Mouse (Mus musculus): ENCODE data around the gene Wdr38.

Gene Wdr38

DNA sequence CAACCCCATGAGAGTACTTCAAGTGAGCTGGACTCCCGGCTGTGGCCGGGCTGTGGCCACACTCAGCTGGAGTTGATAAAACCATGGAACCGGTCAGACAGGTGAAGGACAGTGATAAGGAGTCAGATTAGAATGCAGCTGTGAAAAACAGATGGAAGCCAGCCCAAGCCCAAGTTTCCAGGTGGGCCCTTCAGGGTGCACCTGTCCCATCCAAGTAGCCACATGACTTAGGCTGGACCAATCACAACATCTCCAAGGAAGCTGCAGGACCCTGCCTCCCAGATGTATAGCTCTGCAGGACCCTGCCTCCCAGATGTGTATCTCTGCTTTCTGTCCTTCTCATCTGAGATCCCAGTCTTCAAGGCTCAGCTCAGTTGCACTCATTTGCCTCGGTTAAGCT lies 5.3 kb upstream of the Wdr38 start:
- DNase-seq (ENCODE audit: inconsistent age in 2 of 2, low spot score in 1 of 2): no peak

DNA sequence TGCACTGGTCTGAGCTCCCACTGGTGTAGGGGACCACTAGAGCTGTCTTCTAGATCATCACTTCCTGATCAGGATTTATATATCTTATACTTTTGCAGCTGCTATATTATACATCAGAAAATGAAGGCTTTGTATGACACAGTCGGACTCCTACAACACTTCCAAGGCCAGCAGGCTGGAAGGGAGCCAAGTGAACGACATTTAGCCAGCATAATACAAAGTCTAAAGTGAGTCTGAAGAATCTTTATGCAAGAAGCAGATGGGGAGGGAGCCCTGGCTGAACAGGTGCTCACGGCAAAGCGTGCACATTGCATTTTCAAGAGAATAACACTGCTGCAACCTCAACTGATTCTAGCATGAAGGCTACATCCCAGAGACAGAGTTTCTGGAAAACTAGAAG lies 4.8 kb upstream of the Wdr38 start:
- DNase-seq (ENCODE audit: inconsistent age in 2 of 2, low spot score in 1 of 2): peak; percentile 84 to 91

- peak in 1 of 2 experiments; percentile 57 for DNase-seq (ENCODE audit: inconsistent age in 2 of 2, low spot score in 1 of 2)
These were observed 2.1 kb downstream of the Wdr38 start for GRCm38 (mm10) chr2:38999381-38999780.

- DNase-seq (ENCODE audit: inconsistent age in 2 of 2, low spot score in 1 of 2): no peak
These were observed 2.8 kb downstream of the Wdr38 start for GRCm38 (mm10) chr2:38999910-39000586.

- peak in 1 of 2 experiments; percentile 47 for DNase-seq (ENCODE audit: inconsistent age in 2 of 2, low spot score in 1 of 2)
These were observed 3.3 kb downstream of the Wdr38 start for GRCm38 (mm10) chr2:39000587-39000919.

GRCm38 (mm10) chr2:39001866-39002265 lies 4.6 kb downstream of the Wdr38 start:
- DNase-seq (ENCODE audit: inconsistent age in 2 of 2, low spot score in 1 of 2): no peak

DNA sequence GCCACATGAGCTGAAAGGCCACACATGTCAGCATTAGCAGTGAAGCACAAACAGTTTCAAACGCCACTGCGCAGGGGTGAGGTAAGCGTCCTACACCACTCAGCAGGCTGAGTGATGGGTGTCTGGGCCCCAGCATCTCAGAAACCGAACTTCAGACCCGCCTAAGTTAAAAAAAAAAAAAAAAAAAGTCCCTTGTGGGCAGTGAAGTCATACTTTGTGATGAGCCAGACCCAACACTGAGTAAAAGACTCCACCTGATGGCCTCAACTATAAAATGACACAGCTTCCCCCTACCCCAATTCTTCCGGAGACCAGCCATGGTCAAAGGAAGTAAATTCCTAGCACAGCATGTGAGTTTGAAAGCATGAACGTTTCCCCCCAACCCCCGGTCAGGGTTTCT lies 5.8 kb downstream of the Wdr38 start:
- peak in 1 of 2 experiments; percentile 29 for DNase-seq (ENCODE audit: inconsistent age in 2 of 2, low spot score in 1 of 2)

- peak in 1 of 2 experiments; percentile 52 for DNase-seq (ENCODE audit: inconsistent age in 2 of 2, low spot score in 1 of 2)
These were observed 6.2 kb downstream of the Wdr38 start for GRCm38 (mm10) chr2:39003512-39003911.

DNA sequence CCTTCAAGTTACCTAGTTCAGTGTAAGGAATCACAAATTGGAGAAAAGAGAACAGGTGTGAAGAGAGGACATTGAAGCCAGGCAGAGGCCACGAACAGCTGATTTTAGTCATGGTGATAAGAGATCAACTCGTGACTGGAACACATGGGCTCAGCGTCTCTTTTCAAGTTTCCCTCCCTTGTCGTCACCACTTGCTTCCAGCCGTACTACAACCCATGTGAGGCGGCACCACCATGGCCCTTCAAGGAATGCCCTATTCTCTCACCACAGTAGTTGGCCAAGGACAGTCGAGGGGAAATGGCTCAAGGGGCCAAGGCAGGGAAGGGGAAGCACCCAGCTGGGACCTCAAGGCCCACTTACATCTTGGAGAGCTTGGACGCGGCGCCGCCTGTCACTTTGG lies 7.1 kb downstream of the Wdr38 start:
- DNase-seq (ENCODE audit: inconsistent age in 2 of 2, low spot score in 1 of 2): peak in 1 of 2 experiments; percentile 61

DNA sequence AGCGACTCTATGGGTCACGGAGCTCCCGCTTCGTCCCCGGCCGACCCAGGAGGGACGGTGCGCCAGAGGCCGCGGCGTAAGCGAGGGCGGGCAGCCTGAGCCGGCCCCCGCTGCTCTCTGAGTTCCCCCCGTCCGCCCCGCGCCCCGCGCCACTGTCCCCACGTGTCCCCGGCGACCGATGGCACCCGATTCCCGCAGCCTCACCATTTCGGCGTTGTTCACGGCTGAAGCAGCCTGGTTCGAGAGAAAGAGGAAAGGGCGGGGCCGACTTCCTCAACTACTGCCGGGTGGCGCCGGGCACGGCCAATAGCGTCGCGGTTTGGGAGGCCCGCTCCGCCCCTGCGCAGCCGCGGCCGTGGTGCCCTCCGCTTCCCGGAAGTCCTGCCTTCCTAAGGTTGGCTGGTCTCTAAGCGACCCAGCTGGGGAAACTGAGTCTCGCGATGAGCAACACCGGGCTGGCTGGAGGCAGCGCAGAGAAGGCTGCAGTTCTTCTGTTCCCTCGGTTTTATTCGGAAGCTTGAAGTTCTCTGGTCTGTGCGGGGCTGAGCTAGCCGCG lies 7.7 kb downstream of the Wdr38 start, which contains the start of gene Arpc5l:
Arpc5l (plus strand) TSS at position 469 of the 556 bp plus-strand sequence.
- peak; percentile 94 to 97 for DNase-seq (ENCODE audit: inconsistent age in 2 of 2, low spot score in 1 of 2)

DNA sequence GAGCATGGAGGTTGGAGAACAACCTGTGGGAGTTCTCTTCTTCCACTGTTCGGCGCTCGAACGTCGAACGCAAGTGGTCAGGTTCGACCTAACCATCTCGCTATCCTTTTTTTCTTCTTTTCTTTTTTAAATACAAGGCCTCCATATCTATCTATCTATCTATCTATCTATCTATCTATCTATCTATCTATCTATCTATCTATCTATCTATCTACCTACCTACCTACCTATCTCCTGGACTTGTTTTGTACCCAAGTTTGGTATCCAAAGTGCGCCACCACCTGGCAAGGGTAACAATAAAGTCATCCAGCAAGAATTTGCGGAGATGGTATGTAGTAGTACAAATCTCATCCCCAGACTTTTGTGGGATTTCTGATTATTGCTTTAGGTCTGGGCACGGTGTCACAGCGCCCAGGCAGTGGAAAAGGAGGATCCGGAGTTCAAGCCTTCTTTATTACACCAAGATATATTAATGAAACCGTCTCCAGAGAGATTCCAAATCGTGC lies 8.4 kb downstream of the Wdr38 start, which contains the start of gene Rpl35:
Rpl35 (minus strand) TSS at position 51 of the 506 bp plus-strand sequence.
- peak; percentile 55 to 85 for DNase-seq (ENCODE audit: inconsistent age in 2 of 2, low spot score in 1 of 2)

- peak; percentile 25 to 36 for DNase-seq (ENCODE audit: inconsistent age in 2 of 2, low spot score in 1 of 2)
These were observed 9.0 kb downstream of the Wdr38 start for GRCm38 (mm10) chr2:39006149-39006730.

GRCm38 (mm10) chr2:39007865-39008264 lies 10.6 kb downstream of the Wdr38 start:
- DNase-seq (ENCODE audit: inconsistent age in 2 of 2, low spot score in 1 of 2): peak; percentile 97 to 98

- DNase-seq (ENCODE audit: inconsistent age in 2 of 2, low spot score in 1 of 2): no peak
These were observed 11.1 kb downstream of the Wdr38 start for GRCm38 (mm10) chr2:39008350-39008851.

GRCm38 (mm10) chr2:39008954-39009365 lies 11.7 kb downstream of the Wdr38 start:
- DNase-seq (ENCODE audit: inconsistent age in 2 of 2, low spot score in 1 of 2): peak; percentile 46 to 64

DNA sequence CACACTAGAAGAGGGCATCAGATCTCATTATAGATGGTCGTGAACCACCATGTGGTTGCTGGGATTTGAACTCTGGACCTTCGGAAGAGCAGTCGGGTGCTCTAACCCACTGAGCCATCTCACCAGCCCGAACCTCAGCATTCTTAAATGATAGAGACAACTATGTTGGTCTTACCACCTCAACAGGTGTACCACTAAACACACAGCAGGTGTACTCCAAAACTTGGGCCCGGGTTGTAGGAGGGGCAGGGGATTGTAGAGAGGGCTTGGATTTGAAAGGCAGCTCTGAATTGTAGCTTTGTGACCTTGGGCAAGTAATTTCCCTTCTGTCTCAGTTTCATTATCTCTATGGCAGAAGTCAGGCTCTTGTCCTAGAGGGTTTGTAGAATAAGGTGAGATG lies 12.9 kb downstream of the Wdr38 start:
- DNase-seq (ENCODE audit: inconsistent age in 2 of 2, low spot score in 1 of 2): peak in 1 of 2 experiments; percentile 32

DNA sequence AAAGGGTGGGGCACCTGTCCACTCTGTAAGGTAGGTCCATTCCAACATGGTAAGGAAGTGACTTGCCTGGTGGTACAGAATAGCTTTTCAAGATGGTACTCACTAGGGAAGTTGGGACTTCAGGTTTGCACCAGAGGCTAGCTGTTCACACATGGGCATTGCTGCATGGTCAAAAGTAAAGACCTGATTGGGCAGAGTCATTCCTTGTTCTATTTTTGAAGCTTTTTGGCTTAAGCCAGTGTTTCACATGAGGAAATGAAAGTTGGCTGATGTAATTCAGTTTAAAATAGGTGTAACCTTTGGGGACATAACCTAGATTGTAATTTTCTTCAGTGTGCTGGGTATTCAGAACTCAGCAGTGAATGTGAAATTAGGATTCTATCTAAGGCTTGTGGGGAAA lies 14.0 kb downstream of the Wdr38 start:
- peak in 1 of 2 experiments; percentile 57 for DNase-seq (ENCODE audit: inconsistent age in 2 of 2, low spot score in 1 of 2)

DNA sequence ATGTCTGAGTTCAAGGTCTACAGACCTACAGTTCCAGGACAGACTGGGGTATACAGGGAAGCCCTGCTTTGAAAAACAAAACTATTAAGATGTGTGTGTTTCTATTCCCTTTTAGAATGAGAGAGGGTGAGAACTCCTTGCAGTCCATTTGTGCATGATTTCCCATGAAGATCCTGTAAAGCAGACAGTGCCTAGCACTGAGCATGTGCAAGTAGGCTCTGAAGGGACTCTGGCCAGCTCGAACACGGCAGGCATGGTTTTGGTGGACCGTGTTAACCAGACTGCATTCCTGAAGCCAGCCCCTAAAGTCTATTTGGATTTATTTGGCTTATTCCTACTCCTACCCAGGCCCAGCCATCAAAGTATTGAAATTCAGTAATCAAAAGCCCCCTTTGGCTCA lies 14.7 kb downstream of the Wdr38 start:
- DNase-seq (ENCODE audit: inconsistent age in 2 of 2, low spot score in 1 of 2): no peak

DNA sequence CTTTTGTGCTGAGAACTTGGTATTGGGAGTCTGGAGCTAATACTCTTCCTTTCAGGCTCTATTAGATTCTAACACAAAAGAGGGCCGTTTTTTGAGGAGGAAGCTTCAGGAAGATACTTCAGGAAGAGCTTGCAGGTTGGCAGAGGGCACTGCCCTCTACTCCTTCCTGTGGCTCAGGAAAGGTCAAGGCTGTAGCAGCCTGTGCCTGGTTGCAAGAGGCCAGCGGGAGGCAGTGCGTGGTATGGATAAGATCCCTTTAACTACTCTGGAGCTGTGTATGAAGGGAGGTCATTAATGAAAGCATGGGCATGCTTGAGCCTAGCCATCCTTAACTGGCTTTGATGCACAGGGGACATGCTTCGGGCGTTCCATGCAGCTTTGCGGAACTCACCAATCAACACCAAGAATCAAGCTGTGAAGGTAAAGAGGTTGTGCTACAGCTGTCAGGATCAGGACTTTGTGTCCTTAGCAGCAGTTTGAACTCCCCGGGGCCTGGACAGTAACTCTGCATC lies 15.5 kb downstream of the Wdr38 start:
- DNase-seq (ENCODE audit: inconsistent age in 2 of 2, low spot score in 1 of 2): peak; percentile 47 to 66

GRCm38 (mm10) chr2:39016581-39016980 lies 19.3 kb downstream of the Wdr38 start:
- DNase-seq (ENCODE audit: inconsistent age in 2 of 2, low spot score in 1 of 2): no peak

GRCm38 (mm10) chr2:39020004-39020403 lies 22.7 kb downstream of the Wdr38 start:
- no peak for DNase-seq (ENCODE audit: inconsistent age in 2 of 2, low spot score in 1 of 2)

GRCm38 (mm10) chr2:39031611-39032010 lies 34.3 kb downstream of the Wdr38 start:
- DNase-seq (ENCODE audit: inconsistent age in 2 of 2, low spot score in 1 of 2): no peak
